Mouse (Mus musculus): ENCODE data around the gene Ptpn3.
"Not testable (repeated sequence)": the region's sequence is repeated elsewhere in the genome, so short reads cannot be mapped to it uniquely, and the experiment has no call there.

The Ptpn3 gene

GRCm38 (mm10) chr4:57299308-57299700, 2.3 kb downstream of the Ptpn3 start:
- in situ Hi-C loops (cut with MboI, MseI), result no loop called here

- in situ Hi-C loops (cut with MboI, MseI), result no loop called here
Measured at GRCm38 (mm10) chr4:57298181-57298580, 3.5 kb downstream of the Ptpn3 start.

DNA sequence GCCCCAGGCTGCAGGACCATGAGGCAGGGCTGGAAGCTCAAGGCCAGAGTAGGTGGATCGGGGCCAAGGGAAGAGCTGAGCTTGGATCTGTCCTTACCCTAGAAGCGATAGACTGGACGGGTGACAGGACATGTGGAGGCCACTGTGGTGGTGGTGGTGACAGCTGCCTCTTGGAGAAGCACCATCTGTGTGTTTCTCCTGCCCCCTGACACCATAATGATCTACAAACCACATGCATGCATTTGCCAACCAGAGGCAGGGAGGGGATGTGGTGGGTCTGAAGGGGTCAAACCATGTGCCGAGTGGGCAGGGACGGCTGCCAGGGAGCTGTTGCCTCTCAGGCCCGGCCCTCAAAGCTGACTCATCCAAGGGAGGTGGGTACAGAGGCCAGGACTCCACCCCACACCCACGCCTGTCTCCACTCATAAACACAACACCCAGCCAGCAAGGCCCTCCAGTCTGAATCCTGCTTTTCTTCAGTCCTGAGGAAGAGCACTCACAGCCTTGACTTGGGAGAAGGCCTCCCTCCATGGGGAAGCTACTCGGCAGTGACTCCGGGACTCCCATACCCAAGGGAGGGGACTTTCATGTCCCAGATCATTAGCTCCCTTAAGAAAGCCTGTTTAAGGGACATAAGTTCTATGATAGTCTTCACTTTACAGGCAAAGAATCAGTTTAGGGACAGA, 6.5 kb downstream of the Ptpn3 start:
- in situ Hi-C loops (cut with MboI, MseI), result no loop called here

- in situ Hi-C loops (cut with MboI, MseI), result no loop called here
Measured at GRCm38 (mm10) chr4:57292670-57293069, 9.0 kb downstream of the Ptpn3 start.

GRCm38 (mm10) chr4:57290049-57290448, 11.6 kb downstream of the Ptpn3 start:
- in situ Hi-C loops (cut with MboI, MseI), result no loop called here

DNA sequence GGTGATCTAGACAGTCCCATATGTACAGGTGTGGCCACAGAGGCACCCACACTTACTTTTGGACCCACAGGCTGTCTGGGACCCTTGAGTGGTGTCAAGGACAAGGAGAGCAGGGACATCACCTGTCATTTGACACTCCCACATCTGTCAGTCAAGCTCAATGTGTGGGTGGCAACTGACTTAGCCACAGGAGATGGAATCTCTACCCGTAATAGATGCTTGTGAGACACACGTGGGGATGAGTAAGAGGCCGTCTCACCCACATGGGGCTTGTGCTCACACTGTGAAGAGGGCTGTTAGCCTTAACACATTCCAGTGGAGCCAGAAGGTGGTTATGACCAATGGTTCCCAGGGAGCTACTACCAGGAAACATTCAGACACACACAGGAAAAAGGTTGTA, 13.8 kb downstream of the Ptpn3 start:
- in situ Hi-C loops (cut with MboI, MseI), result no loop called here

GRCm38 (mm10) chr4:57285251-57285650, 16.4 kb downstream of the Ptpn3 start:
- in situ Hi-C loops (cut with MboI, MseI), result no loop called here

DNA sequence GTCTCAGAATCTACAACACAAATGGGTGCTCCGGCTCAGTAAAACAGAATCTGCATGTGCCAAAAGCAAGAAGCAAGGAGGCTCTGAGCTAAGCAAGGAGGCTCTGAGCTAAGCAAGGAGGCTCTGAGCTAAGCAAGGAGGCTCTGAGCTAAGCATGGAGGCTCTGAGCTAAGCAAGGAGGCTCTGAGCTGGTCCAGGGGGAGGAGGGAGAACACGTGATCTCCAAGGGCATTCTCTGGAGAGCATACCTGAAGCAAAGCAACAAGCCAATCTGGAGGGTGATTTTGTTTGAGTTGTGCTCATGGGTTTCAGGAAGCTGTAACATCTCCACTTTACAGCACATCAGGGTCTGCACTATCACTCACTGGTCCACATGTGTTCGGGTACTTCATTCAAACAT, 18.4 kb downstream of the Ptpn3 start:
- in situ Hi-C loops (cut with MboI, MseI), result no loop called here

DNA sequence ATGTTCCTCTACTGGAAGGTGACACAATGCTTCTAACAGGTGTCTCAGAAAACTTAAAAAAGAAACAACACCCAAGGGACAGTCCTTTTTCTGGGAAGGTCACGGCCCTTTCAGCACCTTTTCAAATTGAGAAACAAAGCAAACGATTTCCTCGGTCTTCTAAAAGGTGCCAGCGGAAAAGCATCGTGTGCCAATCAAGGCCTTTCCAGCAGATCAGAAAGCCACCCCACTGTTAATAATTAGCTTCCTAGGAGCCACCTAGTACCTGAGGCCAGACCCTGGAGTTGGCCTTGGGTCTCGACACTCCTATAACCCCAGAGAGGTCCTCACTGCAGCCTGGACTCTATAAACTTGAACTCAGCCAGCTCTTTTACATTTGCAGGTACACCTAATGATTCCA, 19.0 kb downstream of the Ptpn3 start:
- in situ Hi-C loops (cut with MboI, MseI), result no loop called here

DNA sequence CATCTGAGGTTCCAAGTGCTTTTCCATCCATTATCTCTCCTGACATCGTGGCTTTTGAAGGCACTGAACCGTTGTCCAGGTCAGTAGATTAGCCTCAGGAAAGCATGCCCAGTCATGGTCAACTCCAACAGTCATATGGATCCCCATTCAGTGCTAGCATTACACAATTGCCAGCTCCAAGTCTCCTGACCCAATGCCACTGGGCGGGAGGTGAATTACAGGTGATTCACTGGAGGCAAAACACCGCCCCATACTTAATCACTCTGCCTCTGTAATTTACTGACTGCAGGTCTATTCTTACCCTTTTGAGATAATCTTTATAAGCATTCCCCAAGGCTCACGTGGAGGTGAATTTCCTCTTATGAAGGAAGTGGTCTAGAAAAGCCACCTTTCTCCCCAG, 19.5 kb downstream of the Ptpn3 start:
- in situ Hi-C loops (cut with MboI, MseI), result no loop called here

DNA sequence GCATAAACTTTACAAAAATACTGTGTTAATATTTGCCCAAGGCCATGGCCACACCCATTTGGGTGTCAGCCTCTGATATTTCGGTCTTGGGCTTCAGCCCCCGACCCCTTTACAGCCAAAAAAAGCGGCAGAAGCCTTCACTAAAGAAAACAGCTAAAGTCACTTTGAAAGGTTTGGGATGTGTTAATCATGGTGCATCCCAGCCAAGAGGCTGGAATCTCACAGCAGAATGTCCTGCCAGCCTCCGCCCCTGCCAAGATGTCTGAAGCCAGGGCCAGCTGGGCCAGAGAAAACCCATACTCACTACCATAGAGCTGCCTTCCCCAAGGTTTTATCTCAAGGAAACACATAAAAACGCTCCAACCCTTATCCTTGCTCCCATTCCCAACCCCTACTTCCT, 20.7 kb downstream of the Ptpn3 start:
- in situ Hi-C loops (cut with MboI, MseI), result no loop called here

- in situ Hi-C loops (cut with MboI, MseI), result no loop called here
Measured at GRCm38 (mm10) chr4:57279229-57279628, 22.4 kb downstream of the Ptpn3 start.

DNA sequence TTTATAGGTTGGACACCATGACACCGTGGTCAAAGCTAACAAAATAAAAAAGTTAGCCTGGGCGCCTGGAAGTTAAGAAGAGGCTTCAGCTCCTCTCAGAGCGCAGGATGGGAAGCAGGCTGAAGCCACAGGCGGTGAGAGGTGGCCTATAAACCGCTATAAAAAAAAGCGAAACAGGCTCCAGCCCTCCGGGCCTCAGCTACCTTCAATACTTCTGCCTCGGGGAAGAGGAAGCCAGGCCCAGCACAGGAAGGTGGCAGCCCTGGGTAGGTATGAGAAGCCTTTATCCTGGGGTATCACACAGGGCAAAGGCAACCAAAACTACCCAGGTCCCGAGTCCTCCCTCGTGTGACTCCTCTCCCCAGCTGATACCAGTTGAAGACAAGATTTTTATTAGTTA, 22.8 kb downstream of the Ptpn3 start:
- in situ Hi-C loops (cut with MboI, MseI), result no loop called here

DNA sequence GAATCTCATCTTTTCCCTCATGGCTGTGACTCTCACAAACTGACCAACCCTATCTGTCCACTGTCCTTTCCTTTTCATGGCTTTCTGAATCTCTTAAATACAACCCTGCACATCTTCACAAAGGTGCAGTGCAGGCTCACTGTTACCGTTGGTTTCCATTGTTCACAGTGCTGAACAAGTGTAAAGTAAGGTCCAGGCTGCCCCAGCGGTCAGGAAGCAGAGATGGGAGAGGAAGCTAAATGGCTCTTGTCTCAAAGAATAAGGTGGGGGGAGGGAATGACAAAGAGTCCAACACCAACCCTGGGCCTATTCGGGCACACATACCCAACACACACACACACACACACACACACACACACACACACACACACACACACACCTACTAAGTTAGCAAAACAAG, 24.0 kb downstream of the Ptpn3 start:
- in situ Hi-C loops (cut with MboI, MseI), result no loop called here

DNA sequence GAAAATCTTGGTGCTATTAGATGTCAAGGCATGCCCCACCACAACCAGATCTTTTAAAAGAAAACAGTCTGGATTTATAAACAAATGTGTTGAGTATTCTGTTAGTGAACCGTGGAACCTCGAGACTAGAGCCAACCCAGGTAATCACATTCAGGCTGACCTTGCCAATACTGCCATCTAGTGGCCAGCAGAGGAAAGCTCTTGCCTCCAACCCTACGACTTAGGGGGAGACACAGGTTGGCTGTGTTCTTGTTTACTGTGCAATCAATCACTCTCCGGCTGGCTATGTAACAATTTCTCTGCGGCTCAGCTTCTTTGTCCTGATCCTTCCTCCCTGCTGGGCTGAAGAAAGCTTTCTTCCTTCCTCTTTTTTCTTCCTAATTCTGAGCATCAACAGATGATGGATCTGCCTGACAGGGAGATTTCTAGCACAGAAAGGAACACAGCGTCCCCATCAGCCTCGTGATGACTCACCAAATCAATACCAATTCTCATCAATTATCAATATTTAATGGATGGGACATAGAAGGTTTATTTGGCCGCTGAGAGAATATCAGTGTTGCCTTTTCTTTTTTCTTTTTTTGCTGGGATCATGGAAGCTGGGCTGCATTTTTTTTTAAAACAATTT, 26.4 kb downstream of the Ptpn3 start:
- in situ Hi-C loops (cut with MboI, MseI), result no loop called here

GRCm38 (mm10) chr4:57273532-57274502, 27.8 kb downstream of the Ptpn3 start:
- in situ Hi-C loops (cut with MboI, MseI), result no loop called here

- in situ Hi-C loops (cut with MboI, MseI), result no loop called here
Measured at GRCm38 (mm10) chr4:57270991-57271390, 30.6 kb downstream of the Ptpn3 start.

DNA sequence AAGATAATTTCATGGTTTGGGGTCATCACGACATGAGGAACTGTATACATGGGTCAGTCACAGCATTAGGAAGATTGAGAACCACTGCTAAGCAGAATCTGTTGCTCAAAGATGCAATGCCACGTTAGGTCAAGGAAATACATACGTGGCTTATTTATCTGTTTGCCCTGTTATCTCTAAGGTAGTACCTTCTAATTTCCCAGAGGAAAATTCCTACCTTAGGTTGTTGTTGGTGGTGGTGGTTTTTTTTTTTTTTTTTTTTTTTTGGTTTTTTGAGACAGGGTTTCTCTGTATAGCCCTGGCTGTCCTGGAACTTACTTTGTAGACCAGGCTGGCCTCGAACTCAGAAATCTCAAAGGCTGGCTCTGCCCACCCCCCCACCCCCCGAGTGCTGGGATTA, 31.1 kb downstream of the Ptpn3 start:
- in situ Hi-C loops (cut with MboI, MseI), result not testable (repeated sequence)

DNA sequence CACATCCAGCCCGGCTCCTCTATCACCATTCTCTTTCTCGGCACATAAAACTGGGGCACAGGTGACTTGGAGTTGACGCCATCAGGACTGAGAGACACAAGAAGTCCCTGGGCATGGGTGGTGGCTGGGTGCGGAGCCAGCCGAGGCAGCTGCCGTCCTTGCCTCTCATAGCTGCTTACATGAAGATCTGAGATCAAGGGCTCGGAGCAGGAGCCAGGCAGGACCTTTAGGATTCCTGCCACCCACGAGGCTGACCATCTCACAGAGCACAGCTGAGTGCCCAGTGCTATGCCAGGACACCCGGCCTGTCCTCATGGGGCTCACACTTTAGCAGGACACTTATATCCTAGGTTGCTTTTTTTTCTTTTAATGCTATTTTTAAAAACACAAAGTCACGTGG, 32.3 kb downstream of the Ptpn3 start:
- in situ Hi-C loops (cut with MboI, MseI), result no loop called here

DNA sequence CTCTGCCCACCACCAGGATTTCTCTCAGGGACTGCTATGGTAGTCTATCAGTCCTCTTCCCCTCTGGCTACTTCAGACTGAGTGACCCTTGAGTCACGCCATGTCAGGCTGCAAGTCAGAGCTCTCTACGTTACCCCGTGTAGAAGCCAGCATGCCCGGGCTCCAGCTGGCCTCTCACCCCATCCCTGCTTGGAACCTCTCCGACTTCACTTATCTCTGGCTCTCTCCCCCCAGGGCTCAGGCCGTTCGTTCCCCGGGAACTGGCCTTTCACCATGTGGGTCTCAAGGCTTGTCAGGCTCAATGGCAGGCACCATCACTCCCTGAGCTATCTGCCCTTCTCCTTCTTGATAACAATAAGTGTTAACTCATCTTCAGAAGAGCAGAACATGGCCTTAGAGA, 33.3 kb downstream of the Ptpn3 start:
- in situ Hi-C loops (cut with MboI, MseI), result no loop called here

GRCm38 (mm10) chr4:57266389-57266788, 35.2 kb downstream of the Ptpn3 start:
- in situ Hi-C loops (cut with MboI, MseI), result no loop called here

DNA sequence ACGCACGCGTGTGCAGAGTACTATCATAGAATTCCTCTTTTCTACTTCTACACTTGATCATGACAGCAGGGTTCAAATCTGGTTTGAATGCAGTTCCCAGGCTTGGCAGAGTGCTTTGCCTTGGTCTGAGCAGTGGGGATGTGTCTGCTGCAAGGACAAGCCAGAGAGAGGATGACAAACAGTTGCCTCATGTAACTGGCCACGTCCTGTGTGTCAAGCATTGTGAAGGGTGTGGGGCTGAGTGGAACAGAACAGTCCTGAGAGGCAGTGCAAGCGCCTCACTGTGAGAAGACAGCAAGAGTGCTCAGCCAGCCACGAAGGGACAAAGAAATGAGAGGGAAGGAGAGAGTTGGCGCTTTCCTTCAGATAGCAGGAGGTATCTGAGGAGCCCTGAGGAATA, 37.9 kb downstream of the Ptpn3 start:
- in situ Hi-C loops (cut with MboI, MseI), result no loop called here

Measured in T-helper 17 cell (primary cell).